Mouse (Mus musculus): Measurements from ENCODE around the gene Stx3. TPM values are rescaled to one million over a fixed set of nuclear protein-coding genes. Genes with fewer than 3 reads are reported as not detected.

Gene Stx3
- total RNA-seq, 1 experiment = 21.6 TPM

- H3K4me1 ChIP-seq (ENCODE audit: control insufficient read depth in 2 of 2, insufficient read depth in 2 of 2, low read length in 2 of 2, poor library complexity in 1 of 2) = peaks cover 0 to 13% of the 10 kb centered on the region in 2 experiments; a peak in 3 of 4 replicates
- no peaks in the 10 kb centered on the region for H3K9me3 ChIP-seq (ENCODE audit: control insufficient read depth, insufficient read depth, low read depth, low read length)
- no peak overlapping the region for H3K27ac ChIP-seq (ENCODE audit: insufficient read depth, low read depth, low read length, poor library complexity, severe bottlenecking)
- H3K4me3 ChIP-seq (ENCODE audit: insufficient read depth in 1 of 2, low read depth in 1 of 2, low read length in 2 of 2, poor library complexity in 1 of 2, severe bottlenecking in 1 of 2) = peak overlapping the region in 1 of 2 experiments; percentile 44; a peak in 3 of 4 replicates
- no peak for DNase-seq (ENCODE audit: low read depth, low spot score)
- peak overlapping the region; percentile 55; the same call in 1 of the 2 replicates for H3K9ac ChIP-seq (ENCODE audit: insufficient read depth, low read depth, low read length, poor library complexity, severe bottlenecking)
- peaks cover 3% of the 10 kb centered on the region; the same call in 1 of the 2 replicates for H3K36me3 ChIP-seq (ENCODE audit: control insufficient read depth, insufficient read depth, low read length, poor library complexity, severe bottlenecking)
- in situ Hi-C loops (cut with MboI; ENCODE audit: low sequenced_read_pairs in 2 of 2, unreplicated experiment in 2 of 2) = no loop called here
- no peak for TF ChIP-seq CHD2 (IDR thresholded peaks at IDR 0.05; ENCODE audit: low read depth, low read length)
- TF ChIP-seq ZC3H11A (IDR thresholded peaks at IDR 0.05; ENCODE audit: borderline replicate concordance, low read depth, low read length) = no peak
- no peak for TF ChIP-seq HCFC1 (IDR thresholded peaks at IDR 0.05; ENCODE audit: borderline replicate concordance, insufficient read depth, low read length)
- no peak for TF ChIP-seq MAFK (IDR thresholded peaks at IDR 0.05; ENCODE audit: insufficient read depth, low read depth, low read length)
- no peak for TF ChIP-seq ZNF384 (IDR thresholded peaks at IDR 0.05; ENCODE audit: low read depth, low read length)
Measured at GRCm38 (mm10) chr19:11820211-11820610, 1.0 kb upstream of the Stx3 start.

GRCm38 (mm10) chr19:11819800-11820199 is 597 bp upstream of the Stx3 start:
- peaks cover 3% of the 10 kb centered on the region; the same call in 1 of the 2 replicates for H3K36me3 ChIP-seq (ENCODE audit: control insufficient read depth, insufficient read depth, low read length, poor library complexity, severe bottlenecking)
- peak overlapping the region; percentile 88 to 96; a peak in 3 of 4 replicates for H3K4me3 ChIP-seq (ENCODE audit: insufficient read depth in 1 of 2, low read depth in 1 of 2, low read length in 2 of 2, poor library complexity in 1 of 2, severe bottlenecking in 1 of 2)
- H3K4me1 ChIP-seq (ENCODE audit: control insufficient read depth in 2 of 2, insufficient read depth in 2 of 2, low read length in 2 of 2, poor library complexity in 1 of 2) = peaks cover 0 to 17% of the 10 kb centered on the region in 2 experiments; a peak in 3 of 4 replicates
- no peaks in the 10 kb centered on the region for H3K9me3 ChIP-seq (ENCODE audit: control insufficient read depth, insufficient read depth, low read depth, low read length)
- peak overlapping the region; percentile 55; the same call in 1 of the 2 replicates for H3K9ac ChIP-seq (ENCODE audit: insufficient read depth, low read depth, low read length, poor library complexity, severe bottlenecking)
- no peak overlapping the region for H3K27ac ChIP-seq (ENCODE audit: insufficient read depth, low read depth, low read length, poor library complexity, severe bottlenecking)
- no peak for DNase-seq (ENCODE audit: low read depth, low spot score)
- no peak for TF ChIP-seq ZNF384 (IDR thresholded peaks at IDR 0.05; ENCODE audit: low read depth, low read length)
- in situ Hi-C loops (cut with MboI; ENCODE audit: low sequenced_read_pairs in 2 of 2, unreplicated experiment in 2 of 2) = no loop called here

GRCm38 (mm10) chr19:11818199-11819142 is 732 bp downstream of the Stx3 start:
- Histone ChIP-seq H3K36me3 (ENCODE audit: control insufficient read depth, insufficient read depth, low read length, poor library complexity, severe bottlenecking) (peaks cover 3% of the 10 kb centered on the region; the same call in 1 of the 2 replicates), H3K27ac (ENCODE audit: insufficient read depth, low read depth, low read length, poor library complexity, severe bottlenecking) (peak overlapping the region; percentile 50; the same call in 1 of the 2 replicates), H3K4me3 (ENCODE audit: insufficient read depth in 1 of 2, low read depth in 1 of 2, low read length in 2 of 2, poor library complexity in 1 of 2, severe bottlenecking in 1 of 2) (peak overlapping the region; percentile 88 to 96), H3K9me3 (ENCODE audit: control insufficient read depth, insufficient read depth, low read depth, low read length) (no peaks in the 10 kb centered on the region), H3K9ac (ENCODE audit: insufficient read depth, low read depth, low read length, poor library complexity, severe bottlenecking) (peak overlapping the region; percentile 89), H3K4me1 (ENCODE audit: control insufficient read depth in 2 of 2, insufficient read depth in 2 of 2, low read length in 2 of 2, poor library complexity in 1 of 2) (peaks cover 0 to 15% of the 10 kb centered on the region in 2 experiments; a peak in 3 of 4 replicates)
- TF ChIP-seq CHD2 (IDR thresholded peaks at IDR 0.05; ENCODE audit: low read depth, low read length) (no peak), MAFK (IDR thresholded peaks at IDR 0.05; ENCODE audit: insufficient read depth, low read depth, low read length) (no peak), HCFC1 (IDR thresholded peaks at IDR 0.05; ENCODE audit: borderline replicate concordance, insufficient read depth, low read length) (no peak; the same call in 1 of the 2 replicates), ZNF384 (IDR thresholded peaks at IDR 0.05; ENCODE audit: low read depth, low read length) (peak; percentile 85)
- no peak for DNase-seq (ENCODE audit: low read depth, low spot score)
- in situ Hi-C loops (cut with MboI; ENCODE audit: low sequenced_read_pairs in 2 of 2, unreplicated experiment in 2 of 2) = no loop called here

GRCm38 (mm10) chr19:11817586-11817985 is 1.6 kb downstream of the Stx3 start:
- Histone ChIP-seq H3K27ac (ENCODE audit: insufficient read depth, low read depth, low read length, poor library complexity, severe bottlenecking) (no peak overlapping the region), H3K4me3 (ENCODE audit: insufficient read depth in 1 of 2, low read depth in 1 of 2, low read length in 2 of 2, poor library complexity in 1 of 2, severe bottlenecking in 1 of 2) (peak overlapping the region; percentile 88 to 96), H3K9ac (ENCODE audit: insufficient read depth, low read depth, low read length, poor library complexity, severe bottlenecking) (peak overlapping the region; percentile 47; the same call in 1 of the 2 replicates), H3K36me3 (ENCODE audit: control insufficient read depth, insufficient read depth, low read length, poor library complexity, severe bottlenecking) (peaks cover 6% of the 10 kb centered on the region; the same call in 1 of the 2 replicates), H3K4me1 (ENCODE audit: control insufficient read depth in 2 of 2, insufficient read depth in 2 of 2, low read length in 2 of 2, poor library complexity in 1 of 2) (peaks cover 0 to 17% of the 10 kb centered on the region in 2 experiments; a peak in 2 of 4 replicates), H3K9me3 (ENCODE audit: control insufficient read depth, insufficient read depth, low read depth, low read length) (no peaks in the 10 kb centered on the region)
- in situ Hi-C loops (cut with MboI; ENCODE audit: low sequenced_read_pairs in 2 of 2, unreplicated experiment in 2 of 2) = no loop called here
- TF ChIP-seq HCFC1 (IDR thresholded peaks at IDR 0.05; ENCODE audit: borderline replicate concordance, insufficient read depth, low read length) (no peak), MAFK (IDR thresholded peaks at IDR 0.05; ENCODE audit: insufficient read depth, low read depth, low read length) (no peak), ZNF384 (IDR thresholded peaks at IDR 0.05; ENCODE audit: low read depth, low read length) (no peak), CHD2 (IDR thresholded peaks at IDR 0.05; ENCODE audit: low read depth, low read length) (no peak), ZC3H11A (IDR thresholded peaks at IDR 0.05; ENCODE audit: borderline replicate concordance, low read depth, low read length) (no peak)
- DNase-seq (ENCODE audit: low read depth, low spot score) = no peak
